Mouse (Mus musculus) neural tube, embryonic 13.5 days (tissue): ENCODE measurements at regions not wholly inside any gene's neighbourhood (a gene's known extent, or its start where the extent isn't known, plus 50 kb on each side); places are given as distances from the start of the nearest gene placed in this dataset.
A peak's percentile ranks its signal among the peaks of the same experiment; 100 is the strongest.

Experiments
- ATAC-seq: fragments of 200-750 bp; cut with Nextera tagmentation; 2 replicates; pipeline ENCODE4 v1.8.0; 2017; ENCODE audit warnings: low read depth, mild to moderate bottlenecking, moderate TSS enrichment, moderate library complexity
- H3K27ac ChIP-seq: fragments of 300-500 bp; sonication (generic); replicated peaks from 2 replicates; pipeline ENCODE4 v1.5.1; 2015; ENCODE audit warnings: moderate library complexity, mild to moderate bottlenecking, inconsistent platforms
- H3K27me3 ChIP-seq: fragments of 300-500 bp; sonication (generic); 2 replicates; pipeline ENCODE4 v1.6.1; 2015; ENCODE audit warnings: mild to moderate bottlenecking, inconsistent platforms
- H3K36me3 ChIP-seq: fragments of 300-500 bp; sonication (generic); 2 replicates; pipeline ENCODE4 v1.6.1; 2015; ENCODE audit warnings: mild to moderate bottlenecking, inconsistent platforms
- H3K4me1 ChIP-seq: fragments of 300-500 bp; sonication (generic); replicated peaks from 2 replicates; pipeline ENCODE4 v1.6.1; 2015; ENCODE audit warnings: inconsistent platforms
- H3K4me2 ChIP-seq: fragments of 300-500 bp; sonication (generic); 2 replicates; pipeline ENCODE4 v1.6.1; 2015; ENCODE audit warnings: inconsistent platforms, mild to moderate bottlenecking, moderate library complexity
- H3K4me3 ChIP-seq: fragments of 300-500 bp; sonication (generic); 2 replicates; pipeline ENCODE4 v1.5.1; 2015; ENCODE audit warnings: mild to moderate bottlenecking, inconsistent platforms
- H3K9ac ChIP-seq: fragments of 300-500 bp; sonication (generic); 2 replicates; pipeline ENCODE4 v1.6.1; 2015; ENCODE audit warnings: moderate library complexity, mild to moderate bottlenecking, inconsistent platforms
- H3K9me3 ChIP-seq: fragments of 300-500 bp; sonication (generic); 2 replicates; pipeline ENCODE4 v1.6.1; 2016; ENCODE audit warnings: inconsistent platforms
- WGBS: fragments of 180-500 bp; shearing (Covaris S2); methylation state at CpG from one replicate; pipeline ENCODE4 v1.1.7; 2015; 5-methylcytosine and 5-hydroxymethylcytosine counted together

DNA sequence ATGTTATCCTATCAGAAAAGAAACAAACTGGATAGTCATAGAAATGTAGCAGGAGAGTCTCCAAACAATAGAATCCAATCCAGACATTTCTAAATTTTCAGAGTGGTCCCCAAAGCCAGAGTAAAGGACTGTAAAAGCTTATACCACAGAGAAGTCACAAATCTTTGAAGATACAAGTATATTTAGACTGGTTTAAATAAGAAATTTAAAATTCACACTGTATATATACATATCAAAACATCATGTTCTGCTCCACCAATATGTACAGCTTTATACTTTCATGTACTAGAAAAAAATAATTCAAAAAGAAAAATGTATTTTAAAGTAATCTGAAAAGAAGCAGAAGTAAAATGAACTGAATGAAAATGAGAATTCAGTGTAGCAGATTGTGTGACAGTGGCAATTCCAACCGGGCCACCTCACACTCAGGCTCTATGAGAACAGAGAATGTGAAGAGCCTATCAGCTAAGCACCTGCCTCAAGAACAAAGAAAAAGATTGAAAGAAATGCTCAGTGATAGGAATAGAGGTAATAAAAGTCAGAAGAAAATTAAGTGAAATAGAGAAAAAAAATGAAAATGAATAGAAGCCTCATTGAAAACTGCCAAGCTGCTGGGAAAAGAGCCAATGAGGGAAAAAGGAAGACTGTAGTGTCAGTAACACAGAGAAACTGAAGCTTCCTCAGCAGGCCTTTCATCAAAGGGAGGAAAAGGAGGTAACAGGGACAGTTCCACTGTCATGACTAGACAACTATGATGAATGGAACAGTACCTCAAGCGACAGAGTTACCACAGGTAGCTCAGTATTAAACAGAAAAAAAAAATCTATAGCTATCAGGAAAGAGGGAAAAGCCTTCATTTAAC lies 209.5 kb downstream of the Cst10 start:
- ATAC-seq, result no peak
- no peak overlapping the region for H3K9ac ChIP-seq
- H3K4me1 ChIP-seq, result no peaks in the 10 kb centered on the region
- H3K36me3 ChIP-seq, result no peaks in the 10 kb centered on the region
- no peak overlapping the region for H3K4me3 ChIP-seq
- H3K9me3 ChIP-seq, result no peaks in the 10 kb centered on the region
- H3K4me2 ChIP-seq, result no peak overlapping the region
- no peak overlapping the region for H3K27ac ChIP-seq
- 71% methylated on average over 2 of the region's 2 CpGs for WGBS
- no peaks in the 10 kb centered on the region for H3K27me3 ChIP-seq

- Histone ChIP-seq H3K36me3 (no peaks in the 10 kb centered on the region), H3K9me3 (no peaks in the 10 kb centered on the region), H3K4me2 (no peak overlapping the region), H3K27me3 (no peaks in the 10 kb centered on the region), H3K27ac (no peak overlapping the region), H3K4me3 (no peak overlapping the region), H3K9ac (no peak overlapping the region), H3K4me1 (no peaks in the 10 kb centered on the region)
- no peak for ATAC-seq
- 60% methylated on average over 1 of the region's 1 CpGs for WGBS
Observed at GRCm38 (mm10) chr2:149625626-149626025, 203.4 kb upstream of the Syndig1 start.

DNA sequence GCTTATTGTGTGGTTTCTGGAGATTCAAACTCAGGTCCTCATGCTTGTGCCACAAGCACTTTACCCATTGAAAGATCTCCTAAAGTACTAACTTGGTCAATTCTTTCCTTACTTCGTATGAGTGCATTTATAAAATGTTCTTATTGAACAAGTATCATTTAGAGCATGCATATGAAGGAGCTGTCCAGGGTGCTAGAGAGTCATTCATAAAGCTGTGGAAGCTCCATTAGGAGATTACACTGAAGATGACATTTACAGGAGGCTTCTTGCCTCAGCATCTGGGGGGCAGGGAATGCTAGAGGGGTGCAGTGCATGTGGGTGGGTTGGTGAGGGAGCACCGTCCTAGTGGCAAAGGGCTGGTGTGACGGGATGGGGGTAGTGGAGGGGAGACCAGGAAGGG lies 187.8 kb upstream of the Syndig1 start:
- no peak overlapping the region for H3K4me2 ChIP-seq
- no peaks in the 10 kb centered on the region for H3K4me1 ChIP-seq
- H3K9ac ChIP-seq, result no peak overlapping the region
- H3K9me3 ChIP-seq, result no peaks in the 10 kb centered on the region
- H3K4me3 ChIP-seq, result no peak overlapping the region
- no peak for ATAC-seq
- no peak overlapping the region for H3K27ac ChIP-seq
- H3K36me3 ChIP-seq, result no peaks in the 10 kb centered on the region
- no peaks in the 10 kb centered on the region for H3K27me3 ChIP-seq
- WGBS, result 86% methylated on average over 3 of the region's 3 CpGs

GRCm38 (mm10) chr2:149651829-149652228 lies 177.2 kb upstream of the Syndig1 start:
- 48% methylated on average over 2 of the region's 2 CpGs for WGBS
- no peak for ATAC-seq
- H3K36me3 ChIP-seq, result no peaks in the 10 kb centered on the region
- no peaks in the 10 kb centered on the region for H3K9me3 ChIP-seq
- no peak overlapping the region for H3K4me3 ChIP-seq
- H3K27ac ChIP-seq, result no peak overlapping the region
- no peaks in the 10 kb centered on the region for H3K27me3 ChIP-seq
- H3K4me2 ChIP-seq, result no peak overlapping the region
- H3K9ac ChIP-seq, result no peak overlapping the region
- no peaks in the 10 kb centered on the region for H3K4me1 ChIP-seq

DNA sequence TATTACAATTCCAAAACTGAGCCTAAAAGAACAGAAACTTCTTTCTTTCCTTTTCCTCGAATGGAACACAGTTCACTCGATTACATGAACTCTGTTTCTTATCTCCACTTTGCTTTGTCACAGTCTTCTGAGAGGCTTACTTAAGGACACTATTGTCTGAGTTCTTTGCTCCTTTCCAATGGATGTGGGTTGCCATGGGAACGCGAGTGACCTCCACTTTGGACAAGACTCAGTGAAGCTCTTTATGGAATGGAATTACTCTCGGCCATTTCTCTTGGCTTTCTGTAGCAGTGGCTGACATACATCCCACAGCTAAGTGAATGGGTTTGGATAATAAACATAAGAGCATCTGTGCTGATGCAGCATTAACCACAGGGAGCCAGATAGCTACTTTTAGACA lies 167.9 kb upstream of the Syndig1 start:
- 44% methylated on average over 5 of the region's 5 CpGs for WGBS
- Histone ChIP-seq H3K27ac (no peak overlapping the region), H3K27me3 (no peaks in the 10 kb centered on the region), H3K4me1 (no peaks in the 10 kb centered on the region; the same call in 1 of the 2 replicates), H3K9ac (no peak overlapping the region), H3K4me3 (no peak overlapping the region), H3K4me2 (no peak overlapping the region), H3K36me3 (no peaks in the 10 kb centered on the region), H3K9me3 (no peaks in the 10 kb centered on the region)
- 0 out of 2 replicates have a peak, but pooled peaks have one; percentile 36 for ATAC-seq

DNA sequence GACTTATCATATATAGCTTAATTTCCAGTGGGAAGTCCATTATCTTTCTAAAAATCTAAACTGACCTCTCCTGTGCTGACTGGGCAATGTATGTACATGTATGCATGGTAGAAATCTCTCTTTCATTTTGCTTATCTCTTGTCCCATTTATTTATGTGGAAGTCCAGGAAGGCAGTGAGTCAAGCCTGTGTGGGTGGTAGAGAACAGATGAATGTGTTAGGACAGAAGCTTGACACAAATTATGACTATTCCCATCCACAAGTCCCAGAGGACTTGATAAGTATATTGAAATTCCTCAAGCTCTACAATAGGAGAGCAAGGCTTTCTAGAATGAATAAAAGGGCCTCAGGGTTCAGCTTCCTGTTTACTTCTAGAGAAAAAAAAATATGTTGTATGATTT lies 164.6 kb upstream of the Syndig1 start:
- no peak overlapping the region for H3K27ac ChIP-seq
- no peaks in the 10 kb centered on the region for H3K27me3 ChIP-seq
- H3K9ac ChIP-seq, result no peak overlapping the region
- no peak for ATAC-seq
- no peaks in the 10 kb centered on the region for H3K36me3 ChIP-seq
- H3K9me3 ChIP-seq, result no peaks in the 10 kb centered on the region
- no peaks in the 10 kb centered on the region; the same call in 1 of the 2 replicates for H3K4me1 ChIP-seq
- H3K4me2 ChIP-seq, result no peak overlapping the region
- no peak overlapping the region for H3K4me3 ChIP-seq

GRCm38 (mm10) chr2:149666412-149666811 lies 162.6 kb upstream of the Syndig1 start:
- 69% methylated on average over 3 of the region's 3 CpGs for WGBS
- Histone ChIP-seq H3K27ac (no peak overlapping the region), H3K9me3 (no peaks in the 10 kb centered on the region), H3K27me3 (no peaks in the 10 kb centered on the region), H3K4me1 (no peaks in the 10 kb centered on the region; the same call in 1 of the 2 replicates), H3K4me3 (no peak overlapping the region), H3K36me3 (no peaks in the 10 kb centered on the region), H3K9ac (no peak overlapping the region), H3K4me2 (no peak overlapping the region)
- no peak for ATAC-seq

GRCm38 (mm10) chr2:149671870-149672269 lies 157.1 kb upstream of the Syndig1 start:
- Histone ChIP-seq H3K4me1 (peaks cover 6% of the 10 kb centered on the region), H3K27me3 (no peaks in the 10 kb centered on the region), H3K36me3 (no peaks in the 10 kb centered on the region), H3K4me2 (no peak overlapping the region), H3K27ac (no peak overlapping the region), H3K9me3 (no peaks in the 10 kb centered on the region), H3K4me3 (no peak overlapping the region), H3K9ac (no peak overlapping the region)
- 41% methylated on average over 1 of the region's 1 CpGs for WGBS
- ATAC-seq, result peak; percentile 69

DNA sequence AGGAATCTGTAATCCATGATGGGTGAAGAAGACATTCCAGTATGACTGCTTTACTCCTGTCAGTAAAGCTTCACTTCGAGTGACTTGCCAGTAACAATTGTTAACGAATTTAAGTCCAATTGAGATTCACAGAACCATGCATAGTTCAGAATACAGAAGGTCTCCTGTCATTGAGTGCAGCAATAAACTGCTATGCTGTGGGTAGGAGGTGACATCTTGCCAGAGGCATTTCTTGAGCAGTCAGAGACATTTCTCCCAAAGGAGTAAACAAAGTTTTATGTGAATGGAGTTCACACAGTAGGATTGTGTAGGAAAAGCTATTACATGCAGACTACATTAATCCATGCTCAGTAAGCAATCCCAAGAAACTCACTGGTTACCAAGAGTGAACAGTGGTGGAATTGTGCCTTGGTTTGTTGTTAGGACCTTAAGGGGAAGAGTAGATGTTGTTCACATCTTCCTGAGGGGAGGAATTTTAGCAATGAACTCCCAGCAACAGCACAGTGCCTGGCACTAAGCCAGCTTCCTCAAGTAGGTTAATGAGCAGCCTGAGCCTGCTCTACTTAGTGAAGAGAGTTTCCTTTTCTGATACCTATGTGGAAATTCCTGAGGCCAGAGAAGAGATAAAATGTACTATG lies 149.1 kb upstream of the Syndig1 start:
- Histone ChIP-seq H3K9ac (no peak overlapping the region), H3K36me3 (no peaks in the 10 kb centered on the region), H3K4me2 (no peak overlapping the region), H3K9me3 (no peaks in the 10 kb centered on the region), H3K27me3 (no peaks in the 10 kb centered on the region), H3K4me3 (no peak overlapping the region), H3K27ac (no peak overlapping the region), H3K4me1 (no peaks in the 10 kb centered on the region)
- ATAC-seq, result peak; percentile 61; the same call in 1 of the 2 replicates
- 66% methylated on average over 2 of the region's 2 CpGs for WGBS

DNA sequence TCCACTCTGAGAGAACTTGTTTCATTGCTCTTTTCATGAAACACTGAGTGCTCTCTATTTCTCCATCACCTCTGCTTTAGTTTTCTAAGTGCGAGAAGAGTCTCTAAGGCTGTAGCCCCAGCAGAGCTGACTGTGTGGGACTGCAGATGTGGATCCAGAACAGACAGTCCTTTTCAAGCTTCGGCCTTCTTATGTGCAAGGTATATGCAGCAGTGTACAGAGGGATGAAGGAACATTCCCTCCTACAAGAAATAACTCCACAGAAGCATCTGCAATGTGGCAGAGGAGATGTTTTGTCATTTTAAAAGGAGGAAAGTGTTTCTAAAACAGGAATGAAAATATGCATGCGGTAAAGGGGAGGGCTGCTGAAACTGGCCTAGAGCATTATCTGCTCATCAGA lies 106.7 kb upstream of the Syndig1 start:
- Histone ChIP-seq H3K36me3 (no peaks in the 10 kb centered on the region), H3K27ac (no peak overlapping the region), H3K9ac (no peak overlapping the region), H3K27me3 (no peaks in the 10 kb centered on the region), H3K4me1 (no peaks in the 10 kb centered on the region), H3K4me2 (no peak overlapping the region), H3K4me3 (no peak overlapping the region), H3K9me3 (no peaks in the 10 kb centered on the region)
- WGBS, result 80% methylated on average over 3 of the region's 3 CpGs
- no peak for ATAC-seq

- Histone ChIP-seq H3K27me3 (no peaks in the 10 kb centered on the region), H3K9ac (no peak overlapping the region), H3K4me2 (no peak overlapping the region), H3K27ac (no peak overlapping the region), H3K9me3 (no peaks in the 10 kb centered on the region), H3K4me3 (no peak overlapping the region), H3K4me1 (no peaks in the 10 kb centered on the region), H3K36me3 (no peaks in the 10 kb centered on the region)
- ATAC-seq, result no peak
- WGBS, result 30% methylated on average over 7 of the region's 7 CpGs
Observed at GRCm38 (mm10) chr2:149724279-149724678, 104.7 kb upstream of the Syndig1 start.

- no peaks in the 10 kb centered on the region for H3K36me3 ChIP-seq
- H3K27me3 ChIP-seq, result no peaks in the 10 kb centered on the region
- H3K4me2 ChIP-seq, result no peak overlapping the region
- no peak for ATAC-seq
- 89% methylated on average over 3 of the region's 3 CpGs for WGBS
- H3K9ac ChIP-seq, result no peak overlapping the region
- H3K27ac ChIP-seq, result no peak overlapping the region
- no peaks in the 10 kb centered on the region for H3K9me3 ChIP-seq
- H3K4me1 ChIP-seq, result no peaks in the 10 kb centered on the region
- H3K4me3 ChIP-seq, result no peak overlapping the region
Observed at GRCm38 (mm10) chr2:149725932-149726331, 103.1 kb upstream of the Syndig1 start.
